Mouse (Mus musculus) forebrain, embryonic 11.5 days (tissue): ENCODE data around the gene Scgb2b20. TPM values are rescaled to one million over a fixed set of nuclear protein-coding genes. Genes with fewer than 3 reads are reported as not detected.
"Not testable (repeated sequence)": the region's sequence is repeated elsewhere in the genome, so short reads cannot be mapped to it uniquely, and the experiment has no call there.

Source experiments
- ATAC-seq: fragments of 200-750 bp; cut with Nextera tagmentation; replicated peaks from 2 replicates; pipeline ENCODE4 v1.8.0; 2017; ENCODE audit warnings: moderate TSS enrichment; ENCODE audit not compliant: low FRiP score
- DNase-seq: peaks from one replicate; pipeline ENCODE4 v3.0.0-alpha.2; 2017; ENCODE audit warnings: low spot score
- H3K27ac ChIP-seq: fragments of 300-500 bp; sonication (generic); 2 replicates; pipeline ENCODE4 v1.5.1; 2014; ENCODE audit warnings: low read depth, low read length
- H3K27me3 ChIP-seq: fragments of 300-500 bp; sonication (generic); 2 replicates; pipeline ENCODE4 v1.6.1; 2014; ENCODE audit warnings: mild to moderate bottlenecking, low read length, mixed read lengths; ENCODE audit not compliant: control insufficient read depth, insufficient read depth
- H3K36me3 ChIP-seq: fragments of 300-500 bp; sonication (generic); 2 replicates; pipeline ENCODE4 v1.6.1; 2014; ENCODE audit warnings: mild to moderate bottlenecking, low read length, moderate library complexity, mixed read lengths; ENCODE audit not compliant: control insufficient read depth, insufficient read depth
- H3K4me1 ChIP-seq: fragments of 300-500 bp; sonication (generic); replicated peaks from 2 replicates; pipeline ENCODE4 v1.6.1; 2014; ENCODE audit warnings: low read length, mixed read lengths; ENCODE audit not compliant: control insufficient read depth, insufficient read depth
- H3K4me2 ChIP-seq: fragments of 300-500 bp; sonication (generic); 2 replicates; pipeline ENCODE4 v1.6.1; 2014; ENCODE audit warnings: low read depth, mild to moderate bottlenecking, low read length, moderate library complexity, mixed read lengths; ENCODE audit not compliant: severe bottlenecking
- H3K4me3 ChIP-seq: fragments of 300-500 bp; sonication (generic); 2 replicates; pipeline ENCODE4 v1.5.1; 2014; ENCODE audit warnings: low read depth, low read length
- H3K9ac ChIP-seq: fragments of 300-500 bp; sonication (generic); 2 replicates; pipeline ENCODE4 v1.6.1; 2014; ENCODE audit warnings: low read length
- H3K9me3 ChIP-seq: fragments of 300-500 bp; sonication (generic); 2 replicates; pipeline ENCODE4 v1.6.1; 2016; ENCODE audit warnings: low read length, mixed read lengths; ENCODE audit not compliant: control insufficient read depth
- whole genome bisulfite sequencing: fragments of 180-500 bp; shearing (Covaris S2); extraction: QIAGEN DNeasy Blood & Tissue Kit; methylation state at CpG from one replicate; pipeline ENCODE4 v1.1.7; 2014; 5-methylcytosine and 5-hydroxymethylcytosine counted together
- polyA plus RNA-seq: library from polyadenylated mRNA; unstranded; fragments of >200 nt; fragmentation: Nextera tagmentation; extraction: Ambion mirVana; gene quantifications from 2 replicates; pipeline ENCODE4 v1.2.1, GENCODE M21; 2014

Gene Scgb2b20
- polyA plus RNA-seq = not detected in 2 replicates

DNA sequence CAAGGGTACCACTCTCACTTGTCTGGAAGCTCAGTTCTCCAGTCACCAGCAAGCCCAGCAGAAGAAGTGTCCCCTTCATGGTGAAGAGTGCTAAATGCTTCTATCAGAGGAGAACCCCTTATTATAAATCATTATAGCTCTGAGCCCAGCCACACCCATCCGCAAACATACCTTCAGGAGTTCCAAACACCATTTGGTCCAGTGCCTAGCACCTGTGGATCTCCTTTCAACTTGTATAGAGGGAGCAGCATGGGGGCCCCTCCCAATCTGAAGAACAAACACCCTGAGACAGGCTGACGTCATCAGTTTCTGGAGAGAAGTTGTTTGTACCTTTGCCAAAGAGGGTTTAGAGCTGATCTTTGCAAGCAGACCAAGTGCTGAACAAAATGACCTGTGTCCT lies at the start of gene Scgb2b20:
Scgb2b20 (minus strand) TSS at position 101 of the 400 bp plus-strand sequence.
- H3K9me3 ChIP-seq, H3K4me1 ChIP-seq, H3K27me3 ChIP-seq, DNase-seq, ATAC-seq, H3K27ac ChIP-seq, H3K9ac ChIP-seq, H3K4me2 ChIP-seq, H3K4me3 ChIP-seq, H3K36me3 ChIP-seq: not testable (repeated sequence)
- 91% methylated on average over 2 of the region's 2 CpGs for WGBS

- DNase-seq, H3K4me1 ChIP-seq, ATAC-seq, H3K4me2 ChIP-seq, H3K27me3 ChIP-seq, H3K9me3 ChIP-seq, H3K9ac ChIP-seq, H3K36me3 ChIP-seq, H3K4me3 ChIP-seq, H3K27ac ChIP-seq: not testable (repeated sequence)
- 71% methylated on average over 1 of the region's 1 CpGs for WGBS
Measured at GRCm38 (mm10) chr7:33409681-33410080, 43.6 kb upstream of the Scgb2b20 start.

GRCm38 (mm10) chr7:33401650-33402049 lies 35.5 kb upstream of the Scgb2b20 start:
- ATAC-seq = no peak
- Histone ChIP-seq H3K27me3 (no peaks in the 10 kb centered on the region), H3K4me2 (no peak overlapping the region), H3K9me3 (no peaks in the 10 kb centered on the region; the same call in 1 of the 2 replicates), H3K36me3 (no peaks in the 10 kb centered on the region), H3K4me1 (no peaks in the 10 kb centered on the region), H3K4me3 (no peak overlapping the region), H3K27ac (no peak overlapping the region), H3K9ac (no peak overlapping the region)
- WGBS = 90% methylated on average over 1 of the region's 1 CpGs
- DNase-seq = no peak

DNA sequence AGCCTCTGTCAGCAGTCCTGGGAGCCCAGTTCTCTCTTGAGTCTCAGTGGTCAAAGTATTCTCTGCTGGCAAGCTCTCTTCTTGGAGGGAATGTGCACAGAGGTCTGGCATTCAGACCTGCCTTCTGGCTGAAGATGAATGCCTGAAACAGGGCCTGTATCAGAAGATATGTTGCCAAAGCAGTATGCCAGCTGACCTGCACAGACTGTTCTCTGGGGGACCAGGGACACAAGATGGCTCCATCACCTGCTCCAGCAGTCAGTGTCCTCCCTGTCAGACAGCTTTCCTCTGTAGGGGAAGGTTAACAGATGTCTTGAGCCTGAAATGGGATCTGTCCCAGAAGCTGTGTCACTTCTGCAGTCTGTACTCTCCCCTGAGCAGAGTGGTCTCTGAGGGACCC lies 33.6 kb upstream of the Scgb2b20 start:
- not testable (repeated sequence) for H3K9me3 ChIP-seq, H3K9ac ChIP-seq, H3K36me3 ChIP-seq, H3K4me3 ChIP-seq, H3K4me1 ChIP-seq, H3K4me2 ChIP-seq, DNase-seq, H3K27ac ChIP-seq, H3K27me3 ChIP-seq, ATAC-seq

DNA sequence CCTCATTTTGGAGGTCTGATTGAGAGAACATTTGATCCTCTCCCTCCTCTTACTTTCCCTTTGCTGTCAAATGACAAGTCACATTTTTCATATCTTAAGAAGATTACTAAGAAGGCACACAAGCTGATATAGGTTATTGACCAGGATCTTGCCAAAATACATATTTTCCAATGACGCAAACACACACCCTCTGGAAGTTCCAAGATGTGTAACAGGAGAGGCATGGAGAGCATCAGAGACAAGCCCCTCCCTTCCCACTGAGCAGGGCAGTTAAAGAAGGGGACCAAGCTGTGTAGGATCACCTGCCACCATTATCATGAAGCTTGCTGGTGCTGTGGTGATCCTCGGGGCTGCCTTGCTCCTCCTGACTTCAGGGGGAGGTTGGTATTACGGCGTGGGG lies 6.8 kb upstream of the Scgb2b20 start, which contains the start of gene Scgb1b20:
Scgb1b20 (plus strand) TSS at position 301 of the 400 bp plus-strand sequence.
- not testable (repeated sequence) for H3K27me3 ChIP-seq, ATAC-seq, H3K4me1 ChIP-seq, DNase-seq, H3K27ac ChIP-seq, H3K9ac ChIP-seq, H3K36me3 ChIP-seq, H3K4me2 ChIP-seq, H3K9me3 ChIP-seq, H3K4me3 ChIP-seq
- WGBS = 88% methylated on average over 4 of the region's 4 CpGs

Other genes with a start within 250 kb of the Scgb2b20 start
- gene Scgb2b18, start 192.5 kb downstream of the Scgb2b20 start, polyA plus RNA-seq = not detected in 2 replicates
- not detected in 2 replicates for gene Scgb1b18, start 180.8 kb downstream of the Scgb2b20 start, polyA plus RNA-seq
- not detected in 2 replicates for gene Scgb2b19, start 86.0 kb downstream of the Scgb2b20 start, polyA plus RNA-seq
- not detected in 2 replicates for gene Scgb1b19, start 79.0 kb downstream of the Scgb2b20 start, polyA plus RNA-seq
- not detected in 2 replicates for gene Scgb1b20, start 6.9 kb upstream of the Scgb2b20 start, polyA plus RNA-seq
- not detected in 2 replicates for gene Scgb2b21, start 154.1 kb upstream of the Scgb2b20 start, polyA plus RNA-seq